Mouse (Mus musculus): ENCODE measurements around the gene Hjurp. TPM values are rescaled to one million over a fixed set of nuclear protein-coding genes. Genes with fewer than 3 reads are reported as not detected.

Hjurp gene
- polyA plus RNA-seq, 1 experiment from 2014 or later, result 21.9 TPM

- H3K27me3 ChIP-seq (replicated peaks; ENCODE audit: insufficient read depth, low read length), result no peaks in the 10 kb centered on the region
- H3K36me3 ChIP-seq (ENCODE audit: insufficient read depth, low read length), result no peaks in the 10 kb centered on the region
- no peaks in the 10 kb centered on the region for H3K4me1 ChIP-seq (ENCODE audit: insufficient read depth, low read depth, low read length)
- H3K4me2 ChIP-seq (replicated peaks; ENCODE audit: low read depth, low read length), result no peak overlapping the region
- 38% methylated on average over 2 of the region's 2 CpGs for WGBS
- H3K9me3 ChIP-seq (ENCODE audit: low read length), result peaks cover 14% of the 10 kb centered on the region
- H3K4me3 ChIP-seq (ENCODE audit: low read depth, low read length), result no peak overlapping the region
- no peak for DNase-seq (ENCODE audit: low spot score)
- no peak for ATAC-seq
- H3K27ac ChIP-seq (ENCODE audit: low read length), result no peak overlapping the region
- TF ChIP-seq EP300 (IDR thresholded peaks at IDR 0.05) (no peak), CTCF (IDR thresholded peaks at IDR 0.05) (no peak)
- no peak overlapping the region for H3K9ac ChIP-seq (replicated peaks; ENCODE audit: low read depth)
Observed at GRCm38 (mm10) chr1:88222216-88222615, 55.2 kb downstream of the Hjurp start.

DNA sequence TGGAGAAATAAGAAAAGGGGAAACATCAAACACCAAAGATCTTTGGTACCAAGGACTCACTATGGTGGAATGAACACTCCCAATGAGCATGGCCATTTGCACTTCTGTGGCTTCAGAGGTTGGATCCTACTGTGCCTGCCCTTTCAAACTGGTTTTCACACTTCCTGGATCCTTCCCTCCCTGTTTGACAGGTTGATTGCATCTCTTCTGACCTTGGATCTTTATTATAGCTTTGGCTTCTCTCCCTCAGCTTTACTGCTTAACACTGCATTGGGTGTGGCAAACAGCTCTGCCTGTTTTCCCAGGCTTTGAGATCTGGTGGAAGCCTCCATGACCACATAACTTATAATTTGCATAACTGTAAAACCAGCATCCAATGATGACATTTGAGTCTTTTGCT, 57.1 kb downstream of the Hjurp start:
- Histone ChIP-seq H3K4me1 (ENCODE audit: insufficient read depth, low read depth, low read length) (no peaks in the 10 kb centered on the region), H3K9ac (replicated peaks; ENCODE audit: low read depth) (no peak overlapping the region), H3K36me3 (ENCODE audit: insufficient read depth, low read length) (no peaks in the 10 kb centered on the region), H3K9me3 (ENCODE audit: low read length) (peaks cover 17% of the 10 kb centered on the region), H3K27ac (ENCODE audit: low read length) (no peak overlapping the region), H3K27me3 (replicated peaks; ENCODE audit: insufficient read depth, low read length) (no peaks in the 10 kb centered on the region), H3K4me2 (replicated peaks; ENCODE audit: low read depth, low read length) (no peak overlapping the region), H3K4me3 (ENCODE audit: low read depth, low read length) (no peak overlapping the region)
- DNase-seq (ENCODE audit: low spot score) (peak; percentile 15), ATAC-seq (no peak)
- TF ChIP-seq EP300 (IDR thresholded peaks at IDR 0.05), result no peak
- TF ChIP-seq CTCF (IDR thresholded peaks at IDR 0.05), result no peak

DNA sequence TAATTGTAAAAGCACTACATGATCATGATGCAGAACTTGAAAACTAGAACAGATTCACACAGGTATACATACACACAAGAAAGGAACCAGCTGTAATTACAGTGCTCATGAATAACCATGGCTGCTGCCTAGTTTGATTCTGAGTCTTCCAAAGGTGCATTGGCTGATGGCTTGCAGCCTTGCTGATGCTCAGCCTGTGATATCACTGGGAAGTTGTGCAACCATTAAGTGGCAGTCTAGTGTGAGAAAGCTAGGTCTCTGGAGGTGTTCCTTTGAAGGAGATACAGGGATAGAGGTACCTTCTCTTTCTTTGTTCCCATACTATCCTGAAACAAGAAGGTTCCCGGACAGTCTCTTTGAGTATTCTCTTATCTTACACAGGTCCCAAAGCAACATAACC, 58.4 kb downstream of the Hjurp start:
- Histone ChIP-seq H3K9ac (replicated peaks; ENCODE audit: low read depth) (no peak overlapping the region), H3K27me3 (replicated peaks; ENCODE audit: insufficient read depth, low read length) (no peaks in the 10 kb centered on the region), H3K27ac (ENCODE audit: low read length) (no peak overlapping the region), H3K36me3 (ENCODE audit: insufficient read depth, low read length) (no peaks in the 10 kb centered on the region), H3K4me2 (replicated peaks; ENCODE audit: low read depth, low read length) (no peak overlapping the region), H3K4me3 (ENCODE audit: low read depth, low read length) (no peak overlapping the region), H3K9me3 (ENCODE audit: low read length) (peaks cover 28% of the 10 kb centered on the region), H3K4me1 (ENCODE audit: insufficient read depth, low read depth, low read length) (no peaks in the 10 kb centered on the region)
- WGBS, result 11% methylated on average over 1 of the region's 1 CpGs
- no peak for TF ChIP-seq EP300 (IDR thresholded peaks at IDR 0.05)
- ATAC-seq, result no peak
- peak; percentile 8 for DNase-seq (ENCODE audit: low spot score)

DNA sequence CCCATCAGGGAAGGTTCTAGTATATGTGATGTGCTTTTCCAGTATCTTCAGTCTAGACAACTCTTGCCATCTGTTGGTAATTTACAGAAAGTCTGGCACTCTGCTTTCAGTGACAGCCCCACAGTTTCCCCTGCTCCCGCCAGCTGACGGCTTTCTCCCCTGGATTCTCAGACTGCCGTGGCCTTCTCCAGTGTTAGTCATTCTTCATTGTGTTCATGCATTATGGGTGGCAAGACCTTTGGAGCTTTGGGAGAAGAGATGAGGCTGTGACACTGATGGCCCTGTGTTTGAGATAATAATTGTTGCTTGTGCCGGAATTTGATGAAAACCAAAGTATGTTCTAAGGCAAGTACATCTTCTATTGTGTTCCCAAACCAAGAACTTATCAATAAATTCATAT, 58.8 kb downstream of the Hjurp start:
- H3K4me2 ChIP-seq (replicated peaks; ENCODE audit: low read depth, low read length), result no peak overlapping the region
- peaks cover 32% of the 10 kb centered on the region for H3K9me3 ChIP-seq (ENCODE audit: low read length)
- H3K4me3 ChIP-seq (ENCODE audit: low read depth, low read length), result no peak overlapping the region
- no peak overlapping the region for H3K9ac ChIP-seq (replicated peaks; ENCODE audit: low read depth)
- no peaks in the 10 kb centered on the region for H3K36me3 ChIP-seq (ENCODE audit: insufficient read depth, low read length)
- TF ChIP-seq CTCF (IDR thresholded peaks at IDR 0.05) (no peak), EP300 (IDR thresholded peaks at IDR 0.05) (no peak)
- no peaks in the 10 kb centered on the region for H3K27me3 ChIP-seq (replicated peaks; ENCODE audit: insufficient read depth, low read length)
- H3K4me1 ChIP-seq (ENCODE audit: insufficient read depth, low read depth, low read length), result no peaks in the 10 kb centered on the region
- WGBS, result 48% methylated on average over 4 of the region's 4 CpGs
- ATAC-seq (no peak), DNase-seq (ENCODE audit: low spot score) (no peak)
- H3K27ac ChIP-seq (ENCODE audit: low read length), result no peak overlapping the region

- no peak overlapping the region for H3K4me3 ChIP-seq (ENCODE audit: low read depth, low read length)
- H3K27me3 ChIP-seq (replicated peaks; ENCODE audit: insufficient read depth, low read length), result no peaks in the 10 kb centered on the region
- H3K9ac ChIP-seq (replicated peaks; ENCODE audit: low read depth), result no peak overlapping the region
- WGBS, result 71% methylated on average over 9 of the region's 9 CpGs
- no peaks in the 10 kb centered on the region for H3K36me3 ChIP-seq (ENCODE audit: insufficient read depth, low read length)
- no peak for ATAC-seq
- H3K4me1 ChIP-seq (ENCODE audit: insufficient read depth, low read depth, low read length), result no peaks in the 10 kb centered on the region
- no peak overlapping the region for H3K27ac ChIP-seq (ENCODE audit: low read length)
- TF ChIP-seq EP300 (IDR thresholded peaks at IDR 0.05), result no peak
- no peak for TF ChIP-seq CTCF (IDR thresholded peaks at IDR 0.05)
- DNase-seq (ENCODE audit: low spot score), result peak; percentile 10
- no peak overlapping the region for H3K4me2 ChIP-seq (replicated peaks; ENCODE audit: low read depth, low read length)
- peaks cover 38% of the 10 kb centered on the region for H3K9me3 ChIP-seq (ENCODE audit: low read length)
Observed at GRCm38 (mm10) chr1:88218051-88218450, 59.4 kb downstream of the Hjurp start.

DNA sequence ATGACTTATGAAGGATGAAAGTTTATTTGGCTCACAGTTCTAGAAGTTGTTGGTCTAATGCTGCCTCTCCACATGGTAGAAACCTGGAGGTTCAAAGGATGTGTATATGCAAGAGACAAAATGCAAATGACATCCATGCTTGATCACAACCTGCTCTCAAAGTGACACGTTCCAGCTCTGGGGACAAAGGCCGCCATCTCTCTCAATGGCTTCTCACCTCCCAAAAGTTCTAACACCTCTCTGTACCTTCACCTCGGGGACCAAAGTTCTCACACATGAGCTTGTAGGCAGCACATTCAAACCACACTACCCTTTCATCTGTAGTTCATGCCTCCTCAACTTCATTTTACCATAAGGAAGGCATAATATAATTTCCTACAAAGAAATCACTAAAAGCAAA, 59.9 kb downstream of the Hjurp start:
- WGBS, result 36% methylated on average over 3 of the region's 3 CpGs
- H3K27me3 ChIP-seq (replicated peaks; ENCODE audit: insufficient read depth, low read length), result no peaks in the 10 kb centered on the region

GRCm38 (mm10) chr1:88217144-88217543, 60.3 kb downstream of the Hjurp start:
- no peak for DNase-seq (ENCODE audit: low spot score)
- H3K9me3 ChIP-seq (ENCODE audit: low read length), result peaks cover 47% of the 10 kb centered on the region
- H3K9ac ChIP-seq (replicated peaks; ENCODE audit: low read depth), result no peak overlapping the region
- no peak overlapping the region for H3K4me3 ChIP-seq (ENCODE audit: low read depth, low read length)
- TF ChIP-seq CTCF (IDR thresholded peaks at IDR 0.05), result peak; percentile 19; the same call in 1 of the 2 replicates
- no peak for TF ChIP-seq EP300 (IDR thresholded peaks at IDR 0.05)
- ATAC-seq, result no peak
- WGBS, result 52% methylated on average over 2 of the region's 2 CpGs
- H3K4me1 ChIP-seq (ENCODE audit: insufficient read depth, low read depth, low read length), result no peaks in the 10 kb centered on the region
- no peaks in the 10 kb centered on the region for H3K27me3 ChIP-seq (replicated peaks; ENCODE audit: insufficient read depth, low read length)
- H3K4me2 ChIP-seq (replicated peaks; ENCODE audit: low read depth, low read length), result no peak overlapping the region
- H3K36me3 ChIP-seq (ENCODE audit: insufficient read depth, low read length), result no peaks in the 10 kb centered on the region
- no peak overlapping the region for H3K27ac ChIP-seq (ENCODE audit: low read length)

More for the DNA sequence above, 59.9 kb downstream of the Hjurp start:
- Histone ChIP-seq H3K27ac (ENCODE audit: low read length) (no peak overlapping the region), H3K4me2 (replicated peaks; ENCODE audit: low read depth, low read length) (no peak overlapping the region), H3K9ac (replicated peaks; ENCODE audit: low read depth) (no peak overlapping the region), H3K36me3 (ENCODE audit: insufficient read depth, low read length) (no peaks in the 10 kb centered on the region), H3K9me3 (ENCODE audit: low read length) (peaks cover 43% of the 10 kb centered on the region), H3K4me1 (ENCODE audit: insufficient read depth, low read depth, low read length) (no peaks in the 10 kb centered on the region), H3K4me3 (ENCODE audit: low read depth, low read length) (no peak overlapping the region)
- TF ChIP-seq CTCF (IDR thresholded peaks at IDR 0.05) (no peak), EP300 (IDR thresholded peaks at IDR 0.05) (no peak)
- DNase-seq (ENCODE audit: low spot score), result peak; percentile 27
- no peak for ATAC-seq
